Mouse (Mus musculus): ENCODE measurements around the gene Bub3. TPM values are rescaled to one million over a fixed set of nuclear protein-coding genes. Genes with fewer than 3 reads are reported as not detected.

Gene Bub3
- polyA plus RNA-seq (2015; fragmentation: Nextera tagmentation; extraction: Ambion mirVana): 141 and 157 TPM in 2 replicates

DNA sequence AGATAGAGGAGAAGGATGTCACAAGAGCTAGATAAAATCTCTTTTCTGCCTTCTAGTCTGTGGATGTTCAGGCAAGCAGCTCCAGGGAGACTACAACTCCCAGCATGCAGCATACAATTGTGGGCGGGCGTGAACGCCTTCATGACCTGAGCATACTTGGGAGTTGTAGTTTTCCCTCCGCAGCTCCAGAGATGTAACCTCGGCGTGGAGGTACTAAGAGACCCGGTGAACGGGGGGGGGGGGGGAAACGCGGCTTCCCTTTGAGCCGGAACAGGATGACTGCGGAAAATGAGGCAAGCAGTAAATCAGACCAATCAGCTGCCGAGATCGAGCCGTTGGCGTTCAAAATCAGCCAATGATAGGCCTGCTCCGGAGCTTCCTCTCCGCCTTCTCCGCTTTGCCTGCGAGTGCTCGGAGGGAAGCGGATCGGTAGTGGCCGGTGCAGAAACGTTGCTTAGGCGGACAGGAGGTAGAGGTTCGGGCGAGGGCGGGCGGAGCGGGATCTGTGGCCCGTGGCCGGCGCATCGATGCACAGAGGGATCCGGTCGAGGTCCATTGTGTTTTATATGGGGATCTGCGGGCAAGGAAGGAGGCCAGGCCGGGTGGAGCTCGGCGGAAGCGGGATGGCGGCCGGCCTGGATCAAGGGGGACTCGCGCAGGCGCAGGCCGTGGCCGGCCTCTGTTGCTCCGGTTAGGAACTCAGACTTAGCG lies at the start of gene Bub3:
Bub3 (plus strand) TSS at position 237 of the 711 bp plus-strand sequence.
- Histone ChIP-seq H3K27ac (replicated peaks) (peak within 1 kb of the TSS; percentile 96), H3K4me2 (peak within 1 kb of the TSS; percentile 74), H3K9ac (replicated peaks) (peak within 1 kb of the TSS; percentile 85), H3K4me1 (peaks cover 35% of the 10 kb centered on the region), H3K27me3 (replicated peaks) (peaks cover 40% of the 10 kb centered on the region), H3K9me3 (replicated peaks) (no peaks in the 10 kb centered on the region), H3K36me3 (peaks cover 25% of the 10 kb centered on the region), H3K4me3 (replicated peaks) (peak within 1 kb of the TSS; percentile 90)
- peak; percentile 95 for ATAC-seq (ENCODE audit: low FRiP score)
- WGBS: under 1% methylated on average over 44 of the region's 51 CpGs

DNA sequence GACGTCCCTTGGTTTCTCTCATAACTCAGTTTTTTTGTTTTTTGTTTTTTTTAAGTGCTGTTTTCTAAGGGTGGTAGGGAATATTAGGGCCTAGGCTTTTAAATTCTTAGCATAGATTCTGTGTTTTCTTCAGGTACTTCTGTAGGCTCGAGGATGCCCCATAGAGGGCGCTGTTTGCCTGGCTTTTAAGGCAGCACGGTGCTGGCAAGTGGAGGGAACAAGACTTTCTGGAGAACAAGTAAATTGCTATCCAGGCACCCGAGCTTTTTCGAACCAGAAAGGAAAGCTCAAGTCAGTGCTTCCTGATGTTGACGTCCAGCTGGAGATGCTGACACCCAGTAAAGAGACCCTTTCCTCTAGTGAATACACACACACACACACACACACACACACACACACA lies 20.0 kb upstream of the Bub3 start:
- H3K27ac ChIP-seq (replicated peaks): no peak overlapping the region
- no peak overlapping the region for H3K9ac ChIP-seq (replicated peaks)
- no peak for ATAC-seq (ENCODE audit: low FRiP score)
- peaks cover 29% of the 10 kb centered on the region for H3K4me1 ChIP-seq
- under 1% methylated on average over 7 of the region's 7 CpGs for whole genome bisulfite sequencing
- H3K36me3 ChIP-seq: no peaks in the 10 kb centered on the region
- H3K4me2 ChIP-seq: no peak overlapping the region
- no peak overlapping the region for H3K4me3 ChIP-seq (replicated peaks)
- H3K9me3 ChIP-seq (replicated peaks): no peaks in the 10 kb centered on the region
- peaks cover 81% of the 10 kb centered on the region for H3K27me3 ChIP-seq (replicated peaks)

- Histone ChIP-seq H3K4me1 (peaks cover 29% of the 10 kb centered on the region), H3K9me3 (replicated peaks) (no peaks in the 10 kb centered on the region), H3K9ac (replicated peaks) (no peak overlapping the region), H3K4me3 (replicated peaks) (peak overlapping the region; percentile 29), H3K4me2 (peak overlapping the region; percentile 51), H3K36me3 (no peaks in the 10 kb centered on the region), H3K27me3 (replicated peaks) (peaks cover 94% of the 10 kb centered on the region), H3K27ac (replicated peaks) (no peak overlapping the region)
- ATAC-seq (ENCODE audit: low FRiP score): no peak
- 1% methylated on average over 41 of the region's 41 CpGs for WGBS
Observed at GRCm38 (mm10) chr7:131541184-131542114, 18.6 kb upstream of the Bub3 start.

GRCm38 (mm10) chr7:131542115-131542871 lies 17.7 kb upstream of the Bub3 start, which contains the start of gene Hmx3:
TSS of gene Hmx3 (plus strand) at chr7:131542867.
- Histone ChIP-seq H3K4me2 (peak within 1 kb of the TSS; percentile 51), H3K9me3 (replicated peaks) (no peaks in the 10 kb centered on the region), H3K27ac (replicated peaks) (0 out of 2 replicates have a peak within 1 kb of the TSS, but pooled peaks have one; percentile 20), H3K36me3 (no peaks in the 10 kb centered on the region), H3K27me3 (replicated peaks) (peaks cover 96% of the 10 kb centered on the region), H3K4me1 (peaks cover 29% of the 10 kb centered on the region), H3K9ac (replicated peaks) (0 out of 2 replicates have a peak within 1 kb of the TSS, but pooled peaks have one; percentile 2), H3K4me3 (replicated peaks) (peak within 1 kb of the TSS; percentile 29)
- no peak for ATAC-seq (ENCODE audit: low FRiP score)
- under 1% methylated on average over 60 of the region's 65 CpGs for WGBS

DNA sequence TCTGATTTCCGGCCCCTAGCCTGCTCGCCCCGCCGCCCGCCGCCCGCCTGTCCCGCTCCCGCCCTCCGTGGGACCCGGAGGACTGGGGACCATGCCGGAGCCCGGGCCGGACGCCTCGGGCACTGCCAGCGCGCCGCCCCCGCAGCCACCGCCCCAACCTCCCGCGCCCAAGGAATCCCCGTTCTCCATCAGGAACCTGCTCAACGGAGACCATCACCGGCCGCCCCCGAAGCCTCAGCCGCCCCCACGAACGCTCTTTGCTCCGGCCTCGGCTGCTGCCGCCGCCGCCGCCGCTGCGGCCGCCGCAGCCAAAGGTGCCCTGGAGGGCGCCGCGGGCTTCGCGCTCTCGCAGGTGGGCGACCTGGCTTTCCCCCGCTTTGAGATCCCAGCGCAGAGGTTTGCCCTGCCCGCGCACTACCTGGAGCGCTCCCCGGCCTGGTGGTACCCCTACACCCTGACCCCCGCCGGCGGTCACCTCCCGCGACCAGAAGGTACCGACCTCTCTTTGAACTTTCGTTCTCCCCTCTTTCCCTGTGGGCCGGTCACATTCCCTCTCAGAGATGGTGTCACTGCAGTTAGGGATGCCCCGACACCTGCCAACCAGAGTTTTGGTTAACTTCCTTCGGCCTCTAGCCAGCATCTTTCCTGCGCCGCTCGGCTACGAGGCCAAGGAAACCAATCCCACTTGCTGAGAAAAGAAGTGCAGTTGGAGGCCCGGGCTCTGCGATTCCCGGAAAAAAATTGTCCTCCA lies 17.0 kb upstream of the Bub3 start:
- Histone ChIP-seq H3K4me3 (replicated peaks) (peak overlapping the region; percentile 29), H3K9ac (replicated peaks) (0 out of 2 replicates have a peak overlapping the region, but pooled peaks have one; percentile 2)

GRCm38 (mm10) chr7:131543623-131544481 lies 16.2 kb upstream of the Bub3 start:
- Histone ChIP-seq H3K27ac (replicated peaks) (no peak overlapping the region), H3K4me1 (peaks cover 29% of the 10 kb centered on the region), H3K4me2 (peak overlapping the region; percentile 51), H3K27me3 (replicated peaks) (peaks cover 96% of the 10 kb centered on the region), H3K9me3 (replicated peaks) (no peaks in the 10 kb centered on the region), H3K9ac (replicated peaks) (no peak overlapping the region), H3K4me3 (replicated peaks) (peak overlapping the region; percentile 29), H3K36me3 (no peaks in the 10 kb centered on the region)
- ATAC-seq (ENCODE audit: low FRiP score): no peak
- WGBS: under 1% methylated on average over 75 of the region's 75 CpGs

More for the DNA sequence above, 17.0 kb upstream of the Bub3 start:
- Histone ChIP-seq H3K4me1 (peaks cover 29% of the 10 kb centered on the region), H3K27me3 (replicated peaks) (peaks cover 96% of the 10 kb centered on the region), H3K4me2 (peak overlapping the region; percentile 51), H3K9me3 (replicated peaks) (no peaks in the 10 kb centered on the region), H3K27ac (replicated peaks) (0 out of 2 replicates have a peak overlapping the region, but pooled peaks have one; percentile 20), H3K36me3 (no peaks in the 10 kb centered on the region)
- under 1% methylated on average over 65 of the region's 71 CpGs for WGBS
- no peak for ATAC-seq (ENCODE audit: low FRiP score)

DNA sequence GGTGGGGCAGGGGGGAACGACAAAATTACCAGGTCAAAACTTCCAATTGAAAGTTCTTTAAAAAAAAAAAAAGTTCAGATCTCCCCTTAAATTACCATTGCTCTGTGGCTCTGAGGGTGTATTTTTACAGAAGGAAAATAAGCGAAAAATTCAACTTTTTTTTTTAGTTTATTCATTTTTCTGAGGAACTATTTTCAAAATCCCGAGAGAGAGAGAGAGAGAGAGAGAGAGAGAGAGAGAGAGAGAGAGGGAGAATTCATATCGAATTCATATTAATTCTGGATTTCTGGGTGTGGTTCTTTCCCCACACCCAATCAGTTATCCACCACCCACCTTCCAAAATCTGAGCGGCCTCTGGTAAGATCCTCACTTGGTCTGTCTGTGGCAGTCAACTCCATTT lies 15.2 kb upstream of the Bub3 start:
- Histone ChIP-seq H3K4me2 (no peak overlapping the region), H3K36me3 (no peaks in the 10 kb centered on the region), H3K27ac (replicated peaks) (no peak overlapping the region), H3K4me1 (peaks cover 29% of the 10 kb centered on the region), H3K9ac (replicated peaks) (no peak overlapping the region), H3K9me3 (replicated peaks) (no peaks in the 10 kb centered on the region), H3K4me3 (replicated peaks) (no peak overlapping the region), H3K27me3 (replicated peaks) (peaks cover 95% of the 10 kb centered on the region)
- WGBS: 4% methylated on average over 5 of the region's 5 CpGs
- no peak for ATAC-seq (ENCODE audit: low FRiP score)

DNA sequence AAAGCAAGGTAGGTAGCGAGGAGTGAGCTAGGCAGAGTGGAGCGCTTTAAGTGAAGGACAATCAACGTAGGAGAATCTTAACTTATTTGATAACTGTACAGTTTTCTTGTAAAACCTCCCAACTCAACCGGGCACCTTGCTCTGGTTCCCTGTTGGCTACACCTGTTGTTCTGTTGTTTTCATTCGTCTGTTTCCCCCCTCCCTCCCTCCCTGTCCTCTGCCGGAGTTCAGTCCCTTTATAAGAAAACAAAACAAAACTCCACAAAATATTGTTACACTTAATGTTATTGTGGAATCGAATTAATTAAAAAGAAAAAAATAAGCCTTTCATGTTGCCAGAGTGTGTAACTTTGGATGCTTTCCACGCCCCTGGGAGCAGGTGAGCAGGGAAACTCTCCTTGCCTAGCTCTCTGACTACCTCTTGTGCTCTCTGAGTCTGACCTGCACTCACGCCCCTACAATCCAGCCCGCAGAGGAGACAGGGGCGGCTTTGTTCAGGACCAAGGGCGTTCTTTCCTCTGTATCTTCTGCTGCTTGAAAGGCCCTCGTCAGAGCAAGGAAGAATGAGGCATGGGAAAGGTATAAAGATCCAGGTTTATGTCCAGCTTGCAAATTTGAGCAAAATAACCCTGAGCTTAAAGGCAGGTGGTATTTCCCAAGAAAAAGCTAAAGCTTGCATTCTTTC lies 14.2 kb upstream of the Bub3 start:
- Histone ChIP-seq H3K27ac (replicated peaks) (no peak overlapping the region), H3K9ac (replicated peaks) (no peak overlapping the region), H3K36me3 (no peaks in the 10 kb centered on the region), H3K4me1 (peaks cover 29% of the 10 kb centered on the region), H3K4me2 (no peak overlapping the region), H3K9me3 (replicated peaks) (no peaks in the 10 kb centered on the region), H3K27me3 (replicated peaks) (peaks cover 95% of the 10 kb centered on the region), H3K4me3 (replicated peaks) (no peak overlapping the region)
- 2% methylated on average over 13 of the region's 13 CpGs for WGBS
- ATAC-seq (ENCODE audit: low FRiP score): no peak

GRCm38 (mm10) chr7:131546423-131546822 lies 13.6 kb upstream of the Bub3 start:
- H3K36me3 ChIP-seq: no peaks in the 10 kb centered on the region
- ATAC-seq (ENCODE audit: low FRiP score): no peak
- H3K4me3 ChIP-seq (replicated peaks): no peak overlapping the region
- H3K27ac ChIP-seq (replicated peaks): no peak overlapping the region
- peaks cover 29% of the 10 kb centered on the region for H3K4me1 ChIP-seq
- H3K9me3 ChIP-seq (replicated peaks): no peaks in the 10 kb centered on the region
- 5% methylated on average over 2 of the region's 2 CpGs for WGBS
- peaks cover 95% of the 10 kb centered on the region for H3K27me3 ChIP-seq (replicated peaks)
- H3K4me2 ChIP-seq: no peak overlapping the region
- H3K9ac ChIP-seq (replicated peaks): no peak overlapping the region
